Mouse (Mus musculus): Measurements from ENCODE around the gene Rpl18a. TPM values are rescaled to one million over a fixed set of nuclear protein-coding genes. Genes with fewer than 3 reads are reported as not detected.
A peak's percentile ranks its signal among the peaks of the same experiment; 100 is the strongest.

The Rpl18a gene
- polyA plus RNA-seq, 1 experiment, result 3,092 TPM

- no peak for DNase-seq (ENCODE audit: low read depth)
- TF ChIP-seq POLR2A (IDR thresholded peaks at IDR 0.05; ENCODE audit: borderline replicate concordance, extremely low read depth, insufficient read depth, insufficient read length, poor library complexity, severe bottlenecking) (no peak), CTCF (IDR thresholded peaks at IDR 0.05; ENCODE audit: borderline replicate concordance, extremely low read depth, insufficient read depth, insufficient read length) (no peak)
These were observed 23.1 kb upstream of the Rpl18a start for GRCm38 (mm10) chr8:70920049-70920922.

- DNase-seq (ENCODE audit: low read depth), result no peak
- TF ChIP-seq CTCF (IDR thresholded peaks at IDR 0.05; ENCODE audit: borderline replicate concordance, extremely low read depth, insufficient read depth, insufficient read length) (no peak), POLR2A (IDR thresholded peaks at IDR 0.05; ENCODE audit: borderline replicate concordance, extremely low read depth, insufficient read depth, insufficient read length, poor library complexity, severe bottlenecking) (no peak)
These were observed 17.5 kb upstream of the Rpl18a start for GRCm38 (mm10) chr8:70914704-70915103.

GRCm38 (mm10) chr8:70913523-70913922 is 16.3 kb upstream of the Rpl18a start:
- no peak for TF ChIP-seq CTCF (IDR thresholded peaks at IDR 0.05; ENCODE audit: borderline replicate concordance, extremely low read depth, insufficient read depth, insufficient read length)
- no peak for TF ChIP-seq POLR2A (IDR thresholded peaks at IDR 0.05; ENCODE audit: borderline replicate concordance, extremely low read depth, insufficient read depth, insufficient read length, poor library complexity, severe bottlenecking)
- no peak for DNase-seq (ENCODE audit: low read depth)

- TF ChIP-seq CTCF (IDR thresholded peaks at IDR 0.05; ENCODE audit: borderline replicate concordance, extremely low read depth, insufficient read depth, insufficient read length), result no peak
- no peak for TF ChIP-seq POLR2A (IDR thresholded peaks at IDR 0.05; ENCODE audit: borderline replicate concordance, extremely low read depth, insufficient read depth, insufficient read length, poor library complexity, severe bottlenecking)
- DNase-seq (ENCODE audit: low read depth), result no peak
These were observed 15.7 kb upstream of the Rpl18a start for GRCm38 (mm10) chr8:70912955-70913354.

GRCm38 (mm10) chr8:70911596-70911995 is 14.4 kb upstream of the Rpl18a start:
- no peak for DNase-seq (ENCODE audit: low read depth)
- TF ChIP-seq CTCF (IDR thresholded peaks at IDR 0.05; ENCODE audit: borderline replicate concordance, extremely low read depth, insufficient read depth, insufficient read length) (0 out of 2 replicates have a peak, but pooled peaks have one; percentile 21), POLR2A (IDR thresholded peaks at IDR 0.05; ENCODE audit: borderline replicate concordance, extremely low read depth, insufficient read depth, insufficient read length, poor library complexity, severe bottlenecking) (no peak)

- no peak for DNase-seq (ENCODE audit: low read depth)
- TF ChIP-seq CTCF (IDR thresholded peaks at IDR 0.05; ENCODE audit: borderline replicate concordance, extremely low read depth, insufficient read depth, insufficient read length) (no peak), POLR2A (IDR thresholded peaks at IDR 0.05; ENCODE audit: borderline replicate concordance, extremely low read depth, insufficient read depth, insufficient read length, poor library complexity, severe bottlenecking) (no peak)
These were observed 10.3 kb upstream of the Rpl18a start for GRCm38 (mm10) chr8:70907518-70907917.

- TF ChIP-seq POLR2A (IDR thresholded peaks at IDR 0.05; ENCODE audit: borderline replicate concordance, extremely low read depth, insufficient read depth, insufficient read length, poor library complexity, severe bottlenecking) (peak; percentile 87), CTCF (IDR thresholded peaks at IDR 0.05; ENCODE audit: borderline replicate concordance, extremely low read depth, insufficient read depth, insufficient read length) (no peak)
- DNase-seq (ENCODE audit: low read depth), result peak; percentile 97
These were observed 8.9 kb upstream of the Rpl18a start, which contains the start of gene Map1s for GRCm38 (mm10) chr8:70905831-70906736. TSS of gene Map1s (plus strand) at chr8:70905932.

GRCm38 (mm10) chr8:70905463-70905830 is 8.2 kb upstream of the Rpl18a start:
- TF ChIP-seq CTCF (IDR thresholded peaks at IDR 0.05; ENCODE audit: borderline replicate concordance, extremely low read depth, insufficient read depth, insufficient read length) (no peak), POLR2A (IDR thresholded peaks at IDR 0.05; ENCODE audit: borderline replicate concordance, extremely low read depth, insufficient read depth, insufficient read length, poor library complexity, severe bottlenecking) (no peak)
- no peak for DNase-seq (ENCODE audit: low read depth)

GRCm38 (mm10) chr8:70904532-70904931 is 7.3 kb upstream of the Rpl18a start:
- no peak for DNase-seq (ENCODE audit: low read depth)
- TF ChIP-seq CTCF (IDR thresholded peaks at IDR 0.05; ENCODE audit: borderline replicate concordance, extremely low read depth, insufficient read depth, insufficient read length), result no peak
- TF ChIP-seq POLR2A (IDR thresholded peaks at IDR 0.05; ENCODE audit: borderline replicate concordance, extremely low read depth, insufficient read depth, insufficient read length, poor library complexity, severe bottlenecking), result no peak

GRCm38 (mm10) chr8:70903582-70903981 is 6.4 kb upstream of the Rpl18a start:
- DNase-seq (ENCODE audit: low read depth), result no peak
- no peak for TF ChIP-seq POLR2A (IDR thresholded peaks at IDR 0.05; ENCODE audit: borderline replicate concordance, extremely low read depth, insufficient read depth, insufficient read length, poor library complexity, severe bottlenecking)
- no peak for TF ChIP-seq CTCF (IDR thresholded peaks at IDR 0.05; ENCODE audit: borderline replicate concordance, extremely low read depth, insufficient read depth, insufficient read length)

- TF ChIP-seq POLR2A (IDR thresholded peaks at IDR 0.05; ENCODE audit: borderline replicate concordance, extremely low read depth, insufficient read depth, insufficient read length, poor library complexity, severe bottlenecking), result no peak
- TF ChIP-seq CTCF (IDR thresholded peaks at IDR 0.05; ENCODE audit: borderline replicate concordance, extremely low read depth, insufficient read depth, insufficient read length), result no peak
- no peak for DNase-seq (ENCODE audit: low read depth)
These were observed 5.9 kb upstream of the Rpl18a start for GRCm38 (mm10) chr8:70903112-70903511.
